Mouse (Mus musculus) lung, embryonic 14.5 days (tissue): ENCODE measurements at regions not wholly inside any gene's neighbourhood (a gene's known extent, or its start where the extent isn't known, plus 50 kb on each side); places are given as distances from the start of the nearest gene placed in this dataset.

Experiments
- ATAC-seq: fragments of 200-750 bp; cut with Nextera tagmentation; 2 replicates; pipeline ENCODE4 v1.8.0; 2017; ENCODE audit warnings: mild to moderate bottlenecking, moderate TSS enrichment, moderate library complexity; ENCODE audit not compliant: insufficient read depth
- DNase-seq: peaks from one replicate; pipeline ENCODE4 v3.0.0-alpha.2; 2015
- H3K27ac ChIP-seq: fragments of 300-500 bp; sonication (generic); 2 replicates; pipeline ENCODE4 v1.5.1; 2014; ENCODE audit warnings: low read depth, mild to moderate bottlenecking, moderate library complexity
- H3K27me3 ChIP-seq: fragments of 300-500 bp; sonication (generic); 2 replicates; pipeline ENCODE4 v1.6.1; 2014; ENCODE audit warnings: low read length, control low read depth; ENCODE audit not compliant: insufficient read depth
- H3K36me3 ChIP-seq: fragments of 300-500 bp; sonication (generic); 2 replicates; pipeline ENCODE4 v1.6.1; 2014; ENCODE audit warnings: control low read depth; ENCODE audit not compliant: insufficient read depth
- H3K4me1 ChIP-seq: fragments of 300-500 bp; sonication (generic); 2 replicates; pipeline ENCODE4 v1.6.1; 2014; ENCODE audit warnings: antibody characterized with exemption, control low read depth; ENCODE audit not compliant: insufficient read depth
- H3K4me2 ChIP-seq: fragments of 300-500 bp; sonication (generic); 2 replicates; pipeline ENCODE4 v1.6.1; 2014; ENCODE audit warnings: mild to moderate bottlenecking
- H3K4me3 ChIP-seq: fragments of 300-500 bp; sonication (generic); 2 replicates; pipeline ENCODE4 v1.5.1; 2014; ENCODE audit warnings: low read depth, low read length
- H3K9ac ChIP-seq: fragments of 300-500 bp; sonication (generic); 2 replicates; pipeline ENCODE4 v1.6.1; 2014
- H3K9me3 ChIP-seq: fragments of 300-500 bp; sonication (generic); 2 replicates; pipeline ENCODE4 v1.6.1; 2016; ENCODE audit warnings: low read depth, low read length, control low read depth
- CTCF ChIP-seq: IDR thresholded peaks from 2 replicates; pipeline ENCODE4 v1.5.1; 2016; ENCODE audit warnings: antibody characterized with exemption, low read depth
- WGBS: fragments of 180-500 bp; shearing (Covaris S2); extraction: QIAGEN DNeasy Blood & Tissue Kit; methylation state at CpG from one replicate; pipeline ENCODE4 v1.1.7; 2014; 5-methylcytosine and 5-hydroxymethylcytosine counted together

- Histone ChIP-seq H3K9ac (no peak overlapping the region), H3K4me2 (no peak overlapping the region), H3K4me1 (no peaks in the 10 kb centered on the region), H3K9me3 (no peaks in the 10 kb centered on the region), H3K36me3 (no peaks in the 10 kb centered on the region), H3K27ac (no peak overlapping the region), H3K27me3 (no peaks in the 10 kb centered on the region), H3K4me3 (no peak overlapping the region)
- 76% methylated on average over 3 of the region's 3 CpGs for WGBS
- no peak for DNase-seq
- no peak for TF ChIP-seq CTCF
- ATAC-seq: no peak
These were observed 400.0 kb downstream of the Rfpl4b start for GRCm38 (mm10) chr10:38421541-38421940.

DNA sequence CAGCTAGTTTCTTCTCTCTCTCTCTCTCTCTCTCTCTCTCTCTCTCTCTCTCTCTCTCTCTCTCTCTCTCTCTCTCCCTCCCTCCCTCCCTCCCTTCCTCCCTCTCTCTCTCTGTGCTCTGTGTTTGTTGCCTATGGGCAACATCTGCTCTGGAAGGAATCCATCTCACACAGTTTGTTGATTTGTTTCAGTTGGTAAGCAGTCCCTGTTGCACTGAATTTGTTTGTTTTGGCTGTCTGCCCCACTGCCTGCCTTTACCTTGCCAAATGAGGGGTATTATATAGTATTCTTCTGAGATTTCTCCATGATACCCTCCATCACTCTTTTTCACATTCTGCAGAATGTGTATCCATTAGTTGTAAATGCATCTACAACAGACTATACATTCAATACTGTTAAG is 401.8 kb downstream of the Rfpl4b start:
- H3K36me3 ChIP-seq: no peaks in the 10 kb centered on the region
- DNase-seq (peak; percentile 7), ATAC-seq (no peak)
- H3K9ac ChIP-seq: no peak overlapping the region
- no peaks in the 10 kb centered on the region for H3K27me3 ChIP-seq
- no peaks in the 10 kb centered on the region for H3K4me1 ChIP-seq
- H3K27ac ChIP-seq: no peak overlapping the region
- no peak overlapping the region for H3K4me3 ChIP-seq
- no peaks in the 10 kb centered on the region for H3K9me3 ChIP-seq
- H3K4me2 ChIP-seq: no peak overlapping the region
- no peak for TF ChIP-seq CTCF

DNA sequence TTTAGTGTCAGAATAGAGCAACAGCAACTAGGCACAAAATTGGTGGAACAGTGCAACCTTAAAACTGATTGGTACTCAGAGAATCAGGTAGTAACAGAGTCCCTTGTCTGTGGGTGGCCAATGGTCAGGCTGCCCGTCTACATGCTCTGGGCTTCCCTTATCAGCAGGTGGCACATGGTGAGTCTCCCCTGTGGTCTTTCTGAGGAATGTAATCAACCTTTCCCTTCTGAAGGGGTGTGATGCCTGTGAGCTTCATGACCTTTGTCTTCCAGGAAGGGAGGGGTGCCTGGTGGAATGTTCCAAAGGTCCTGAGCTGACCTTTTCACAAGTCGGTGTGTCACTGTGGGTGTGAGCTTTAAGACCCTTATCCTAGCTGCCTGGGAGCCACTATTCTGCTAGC is 438.4 kb downstream of the Rfpl4b start:
- TF ChIP-seq CTCF: no peak
- DNase-seq: no peak
- no peak overlapping the region for H3K4me3 ChIP-seq
- H3K27ac ChIP-seq: no peak overlapping the region
- WGBS: 25% methylated on average over 2 of the region's 2 CpGs
- H3K27me3 ChIP-seq: no peaks in the 10 kb centered on the region
- H3K9me3 ChIP-seq: no peaks in the 10 kb centered on the region
- H3K9ac ChIP-seq: no peak overlapping the region
- no peaks in the 10 kb centered on the region for H3K4me1 ChIP-seq
- H3K4me2 ChIP-seq: no peak overlapping the region
- ATAC-seq: no peak
- no peaks in the 10 kb centered on the region for H3K36me3 ChIP-seq

DNA sequence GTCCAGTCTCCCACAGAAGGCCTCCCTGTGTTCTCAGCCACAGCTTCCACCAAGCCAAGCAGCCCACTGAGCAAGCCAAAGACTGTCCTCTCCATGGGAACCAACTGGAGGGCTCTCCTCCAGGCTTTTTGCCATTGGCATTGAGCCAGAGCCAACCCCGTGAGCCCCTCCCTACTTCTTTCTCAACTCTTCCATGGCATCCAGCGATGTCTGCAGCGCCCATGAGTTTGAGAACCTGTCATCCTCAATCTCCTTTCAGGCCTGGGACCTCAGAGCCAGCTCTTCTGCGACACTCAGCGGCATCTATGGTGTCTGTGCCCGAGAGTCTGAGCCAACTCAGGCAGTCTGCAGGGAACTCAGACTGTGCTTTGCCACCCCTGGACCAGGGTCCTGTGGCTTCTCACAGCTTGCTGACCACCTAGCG is 439.7 kb downstream of the Rfpl4b start:
- H3K36me3 ChIP-seq: no peaks in the 10 kb centered on the region
- H3K9me3 ChIP-seq: no peaks in the 10 kb centered on the region
- DNase-seq (peak; percentile 10), ATAC-seq (no peak)
- no peak overlapping the region for H3K27ac ChIP-seq
- H3K4me1 ChIP-seq: no peaks in the 10 kb centered on the region
- no peak overlapping the region for H3K4me3 ChIP-seq
- no peaks in the 10 kb centered on the region for H3K27me3 ChIP-seq
- no peak overlapping the region for H3K4me2 ChIP-seq
- TF ChIP-seq CTCF: 0 out of 2 replicates have a peak, but pooled peaks have one; percentile 3
- WGBS: 73% methylated on average over 7 of the region's 7 CpGs
- no peak overlapping the region for H3K9ac ChIP-seq

- Histone ChIP-seq H3K36me3 (no peaks in the 10 kb centered on the region), H3K4me1 (no peaks in the 10 kb centered on the region), H3K27ac (no peak overlapping the region), H3K4me2 (no peak overlapping the region), H3K9me3 (no peaks in the 10 kb centered on the region), H3K9ac (no peak overlapping the region), H3K27me3 (no peaks in the 10 kb centered on the region), H3K4me3 (no peak overlapping the region)
- no peak for TF ChIP-seq CTCF
- WGBS: 62% methylated on average over 2 of the region's 2 CpGs
- DNase-seq (peak; percentile 60), ATAC-seq (no peak)
These were observed 441.2 kb downstream of the Rfpl4b start for GRCm38 (mm10) chr10:38380388-38380787.

DNA sequence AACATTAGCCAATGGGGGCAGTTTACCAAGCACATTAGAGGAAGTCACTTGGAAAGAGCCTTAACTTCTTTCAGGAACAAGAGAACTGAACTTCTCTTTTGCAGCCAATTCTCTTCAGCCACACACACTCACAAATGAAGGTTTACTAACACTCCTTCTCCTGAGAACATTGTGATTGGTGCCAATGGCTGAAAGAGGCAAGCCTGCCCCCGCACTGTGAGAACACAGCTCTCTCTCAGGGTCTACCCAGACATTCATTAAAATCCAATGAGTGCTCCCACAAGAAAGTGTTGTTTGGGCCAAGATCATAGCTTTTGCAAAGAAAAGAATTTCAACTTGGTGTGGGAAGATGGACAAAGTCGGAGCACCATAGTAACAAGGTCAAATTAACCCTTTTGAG is 454.8 kb downstream of the Rfpl4b start:
- H3K36me3 ChIP-seq: no peaks in the 10 kb centered on the region
- no peak overlapping the region for H3K9ac ChIP-seq
- H3K27me3 ChIP-seq: no peaks in the 10 kb centered on the region
- 73% methylated on average over 2 of the region's 2 CpGs for WGBS
- no peak overlapping the region for H3K27ac ChIP-seq
- H3K9me3 ChIP-seq: no peaks in the 10 kb centered on the region
- ATAC-seq (no peak), DNase-seq (no peak)
- no peaks in the 10 kb centered on the region for H3K4me1 ChIP-seq
- H3K4me3 ChIP-seq: no peak overlapping the region
- TF ChIP-seq CTCF: no peak
- H3K4me2 ChIP-seq: no peak overlapping the region

DNA sequence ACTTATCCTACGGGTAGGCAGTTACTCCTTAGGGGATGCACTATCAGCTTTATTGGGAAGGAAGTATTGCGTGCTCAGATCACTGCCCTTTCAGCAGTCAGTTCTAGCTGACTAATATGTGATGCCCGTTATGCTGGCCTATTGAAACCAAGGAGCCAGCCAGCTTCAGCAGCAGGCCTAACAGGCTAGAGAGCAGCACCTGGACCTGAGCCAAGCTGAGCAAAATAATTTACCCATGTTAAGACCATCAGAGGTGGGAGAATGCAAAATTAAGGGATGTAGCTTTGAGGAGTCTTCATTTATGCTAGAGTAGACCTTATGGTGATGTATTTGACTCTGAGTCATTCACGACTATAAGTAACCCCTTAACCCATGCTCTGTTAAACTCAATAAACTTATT is 456.7 kb downstream of the Rfpl4b start:
- ATAC-seq (no peak), DNase-seq (peak; percentile 18)
- Histone ChIP-seq H3K9me3 (no peaks in the 10 kb centered on the region), H3K9ac (no peak overlapping the region), H3K27me3 (no peaks in the 10 kb centered on the region), H3K4me1 (no peaks in the 10 kb centered on the region), H3K36me3 (no peaks in the 10 kb centered on the region), H3K4me3 (no peak overlapping the region), H3K4me2 (no peak overlapping the region), H3K27ac (no peak overlapping the region)
- TF ChIP-seq CTCF: no peak
- 81% methylated on average over 4 of the region's 4 CpGs for WGBS
